Mouse (Mus musculus): ENCODE measurements around the gene Gprc5d.
A peak's percentile ranks its signal among the peaks of the same experiment; 100 is the strongest.

DNA sequence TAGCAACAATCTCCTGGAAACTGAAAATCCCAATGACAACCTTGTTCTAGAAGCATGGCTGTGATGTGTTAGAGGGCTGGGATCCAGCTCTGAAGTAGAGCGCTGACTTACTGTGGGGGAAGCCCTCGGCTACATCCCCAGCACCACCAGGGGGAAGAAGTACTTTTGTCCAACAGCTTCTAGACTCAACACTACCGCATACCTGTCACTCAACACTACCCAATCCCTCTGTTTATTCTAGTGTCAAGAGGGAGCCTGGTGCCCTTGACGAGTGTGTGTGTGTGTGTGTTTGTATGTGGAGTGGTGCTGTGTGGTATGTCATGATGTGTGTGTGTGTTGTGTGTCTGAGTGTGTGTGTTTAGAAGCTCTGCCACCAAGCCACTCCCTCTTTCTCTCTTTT, 39.4 kb upstream of the Gprc5d start:
- TF ChIP-seq EP300 (IDR thresholded peaks at IDR 0.05) (peak; percentile 38; the same call in 1 of the 2 replicates), CTCF (IDR thresholded peaks at IDR 0.05) (peak; percentile 50)
